Mouse (Mus musculus): ENCODE measurements around the gene Actn4. TPM values are rescaled to one million over a fixed set of nuclear protein-coding genes. Genes with fewer than 3 reads are reported as not detected.

The Actn4 gene
- polyA plus RNA-seq, 1 experiment = 129 TPM

GRCm38 (mm10) chr7:28902809-28903208, 59.3 kb downstream of the Actn4 start:
- Histone ChIP-seq H3K4me3 (replicated peaks; ENCODE audit: insufficient read depth, low read depth, low read length) (no peak overlapping the region), H3K27me3 (ENCODE audit: control insufficient read depth, insufficient read depth, low read length) (no peaks in the 10 kb centered on the region), H3K4me1 (ENCODE audit: control insufficient read depth, insufficient read depth, low read length) (peaks cover 41% of the 10 kb centered on the region), H3K27ac (ENCODE audit: insufficient read depth, low read length) (peak overlapping the region; percentile 91)
- TF ChIP-seq CTCF (IDR thresholded peaks at IDR 0.05; ENCODE audit: borderline replicate concordance, insufficient read depth, low read depth, low read length) (no peak), POLR2A (IDR thresholded peaks at IDR 0.05; ENCODE audit: borderline replicate concordance, insufficient read depth, low read length) (no peak)
- DNase-seq = peak; percentile 34 to 55
- 17% methylated on average over 3 of the region's 3 CpGs for WGBS

DNA sequence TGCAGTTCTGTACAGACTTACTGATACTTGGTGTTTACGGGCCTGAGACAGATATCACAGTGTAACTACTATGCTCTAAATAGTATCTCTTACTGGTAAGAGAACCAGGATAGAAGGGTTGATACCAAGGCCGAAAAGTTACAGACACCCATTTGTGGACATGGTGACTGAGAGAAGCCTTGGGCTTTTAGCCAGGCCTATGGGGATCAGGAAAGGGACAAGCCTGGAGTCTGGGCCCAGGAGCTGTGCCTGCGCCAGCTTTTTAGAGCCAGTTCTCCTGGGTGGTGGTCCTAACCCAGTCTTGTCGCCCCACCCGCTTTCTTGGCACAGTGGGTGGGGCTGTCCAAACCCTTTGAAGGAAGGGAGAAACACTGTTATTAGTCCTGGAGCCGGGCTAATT, 60.0 kb downstream of the Actn4 start:
- Histone ChIP-seq H3K27ac (ENCODE audit: insufficient read depth, low read length) (peak overlapping the region; percentile 91), H3K4me1 (ENCODE audit: control insufficient read depth, insufficient read depth, low read length) (peaks cover 34% of the 10 kb centered on the region), H3K27me3 (ENCODE audit: control insufficient read depth, insufficient read depth, low read length) (no peaks in the 10 kb centered on the region), H3K4me3 (replicated peaks; ENCODE audit: insufficient read depth, low read depth, low read length) (no peak overlapping the region)
- no peak for DNase-seq
- TF ChIP-seq POLR2A (IDR thresholded peaks at IDR 0.05; ENCODE audit: borderline replicate concordance, insufficient read depth, low read length) (no peak), CTCF (IDR thresholded peaks at IDR 0.05; ENCODE audit: borderline replicate concordance, insufficient read depth, low read depth, low read length) (no peak)
- 65% methylated on average over 6 of the region's 6 CpGs for WGBS

DNA sequence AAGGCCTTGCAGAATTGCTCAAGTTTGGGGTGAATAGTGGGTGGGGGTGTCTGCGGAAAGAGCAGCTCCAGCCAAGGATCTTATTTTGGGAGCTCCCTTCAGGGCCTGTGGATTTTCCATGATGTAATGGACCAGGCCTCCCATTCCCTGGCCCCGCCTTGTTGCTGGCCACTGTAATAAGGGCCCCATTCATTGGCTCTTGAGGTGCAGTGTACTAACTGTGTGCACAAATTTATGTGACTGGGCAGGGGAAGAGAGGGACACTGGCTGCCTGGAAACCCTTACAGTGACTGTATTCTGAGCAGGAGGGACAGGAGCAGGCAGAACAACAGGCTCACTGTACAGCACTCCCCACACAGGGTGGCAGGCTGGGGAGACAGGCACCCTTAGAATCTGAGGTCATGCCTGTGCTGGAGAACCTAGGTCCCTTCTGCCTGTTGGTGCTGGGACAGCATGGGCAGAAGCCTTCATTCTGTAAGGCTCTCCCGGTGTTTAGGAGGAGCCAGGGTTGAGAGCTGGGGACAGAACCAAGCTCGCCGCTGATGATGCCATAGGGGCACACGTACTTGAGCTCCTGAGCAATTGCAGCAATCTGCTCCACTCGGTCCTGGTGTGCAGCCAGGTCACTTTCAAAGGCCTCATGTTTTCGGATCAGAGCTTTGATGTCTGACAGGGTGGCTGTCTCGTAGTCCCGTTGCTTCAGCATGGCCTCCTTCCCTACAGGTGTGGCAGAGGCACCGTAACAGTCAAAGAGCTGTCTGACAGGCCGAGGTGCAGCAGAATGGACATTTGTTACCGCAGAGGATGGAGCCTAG, 60.6 kb downstream of the Actn4 start:
- H3K4me1 ChIP-seq (ENCODE audit: control insufficient read depth, insufficient read depth, low read length) = peaks cover 29% of the 10 kb centered on the region
- 74% methylated on average over 13 of the region's 13 CpGs for WGBS
- no peaks in the 10 kb centered on the region for H3K27me3 ChIP-seq (ENCODE audit: control insufficient read depth, insufficient read depth, low read length)
- TF ChIP-seq CTCF (IDR thresholded peaks at IDR 0.05; ENCODE audit: borderline replicate concordance, insufficient read depth, low read depth, low read length) (no peak), POLR2A (IDR thresholded peaks at IDR 0.05; ENCODE audit: borderline replicate concordance, insufficient read depth, low read length) (no peak)
- no peak for DNase-seq
- peak overlapping the region; percentile 57 for H3K27ac ChIP-seq (ENCODE audit: insufficient read depth, low read length)
- H3K4me3 ChIP-seq (replicated peaks; ENCODE audit: insufficient read depth, low read depth, low read length) = no peak overlapping the region

DNA sequence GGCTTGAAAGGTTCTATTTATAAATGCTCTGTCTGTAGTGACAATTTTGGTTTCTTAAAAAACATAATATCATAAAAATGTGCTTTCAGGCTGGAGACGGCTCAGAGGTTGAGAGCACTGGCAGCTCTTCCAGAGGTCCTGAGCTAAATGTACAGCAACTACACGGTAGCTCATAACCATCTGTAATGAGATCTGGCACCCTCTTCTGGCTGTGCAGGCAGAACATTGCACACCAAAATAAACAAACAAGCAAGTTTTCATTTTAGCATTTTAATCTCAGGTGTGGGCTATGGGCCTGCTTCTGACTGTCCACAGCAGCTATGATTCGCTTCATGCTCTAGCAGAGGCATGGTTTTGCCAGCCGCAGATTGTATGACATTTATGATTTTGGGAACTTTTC, 62.2 kb downstream of the Actn4 start:
- DNase-seq = no peak
- TF ChIP-seq POLR2A (IDR thresholded peaks at IDR 0.05; ENCODE audit: borderline replicate concordance, insufficient read depth, low read length) = no peak
- TF ChIP-seq CTCF (IDR thresholded peaks at IDR 0.05; ENCODE audit: borderline replicate concordance, insufficient read depth, low read depth, low read length) = no peak
- Histone ChIP-seq H3K4me3 (replicated peaks; ENCODE audit: insufficient read depth, low read depth, low read length) (no peak overlapping the region), H3K4me1 (ENCODE audit: control insufficient read depth, insufficient read depth, low read length) (peaks cover 29% of the 10 kb centered on the region), H3K27me3 (ENCODE audit: control insufficient read depth, insufficient read depth, low read length) (no peaks in the 10 kb centered on the region), H3K27ac (ENCODE audit: insufficient read depth, low read length) (no peak overlapping the region)
- 67% methylated on average over 4 of the region's 4 CpGs for WGBS

DNA sequence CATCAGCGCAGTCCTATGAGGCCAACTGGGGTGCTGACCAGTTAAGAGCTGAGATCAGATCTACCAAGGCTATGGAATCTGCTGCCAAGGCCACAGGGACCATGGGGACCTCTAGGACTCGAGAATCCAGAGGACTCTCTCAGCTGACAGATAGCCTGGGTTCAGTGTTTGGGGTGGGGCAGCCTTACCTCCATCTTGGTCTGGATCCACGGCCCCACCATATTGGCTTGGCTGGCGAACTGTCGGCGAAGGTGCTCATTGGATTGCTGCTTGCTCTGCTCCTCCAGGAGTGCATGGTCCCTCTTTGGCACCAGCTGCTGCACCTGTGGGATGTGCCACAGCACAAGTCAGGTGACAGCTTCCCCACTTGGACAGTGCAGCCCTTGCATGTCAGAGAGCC, 64.5 kb downstream of the Actn4 start:
- peaks cover 16% of the 10 kb centered on the region for H3K4me1 ChIP-seq (ENCODE audit: control insufficient read depth, insufficient read depth, low read length)
- DNase-seq = no peak
- WGBS = 89% methylated on average over 6 of the region's 6 CpGs
- TF ChIP-seq POLR2A (IDR thresholded peaks at IDR 0.05; ENCODE audit: borderline replicate concordance, insufficient read depth, low read length) (no peak), CTCF (IDR thresholded peaks at IDR 0.05; ENCODE audit: borderline replicate concordance, insufficient read depth, low read depth, low read length) (no peak)
- H3K27me3 ChIP-seq (ENCODE audit: control insufficient read depth, insufficient read depth, low read length) = no peaks in the 10 kb centered on the region
- no peak overlapping the region for H3K4me3 ChIP-seq (replicated peaks; ENCODE audit: insufficient read depth, low read depth, low read length)
- H3K27ac ChIP-seq (ENCODE audit: insufficient read depth, low read length) = no peak overlapping the region

DNA sequence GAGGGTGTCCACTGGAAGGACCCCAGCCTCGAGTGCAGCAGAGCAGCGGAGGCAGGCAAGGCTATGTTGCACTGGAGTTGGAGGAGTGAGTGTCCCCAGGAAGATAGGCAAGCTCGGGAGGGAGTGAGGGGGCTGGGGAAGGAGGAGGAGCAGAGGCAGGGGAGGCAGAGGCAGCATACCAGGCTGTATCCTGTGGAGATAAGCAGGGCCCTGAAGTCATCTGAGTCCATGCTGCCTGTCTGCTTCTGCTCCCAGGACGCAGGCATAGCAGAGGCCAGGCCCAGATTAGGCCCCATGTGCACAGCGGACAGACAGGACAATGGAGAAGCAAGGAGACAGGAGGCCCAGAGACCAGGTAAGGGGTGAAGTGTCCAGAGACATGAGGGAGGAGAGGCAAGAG, 67.2 kb downstream of the Actn4 start:
- no peak for DNase-seq
- 40% methylated on average over 5 of the region's 5 CpGs for WGBS
- Histone ChIP-seq H3K4me1 (ENCODE audit: control insufficient read depth, insufficient read depth, low read length) (no peaks in the 10 kb centered on the region), H3K4me3 (replicated peaks; ENCODE audit: insufficient read depth, low read depth, low read length) (no peak overlapping the region), H3K27ac (ENCODE audit: insufficient read depth, low read length) (no peak overlapping the region), H3K27me3 (ENCODE audit: control insufficient read depth, insufficient read depth, low read length) (no peaks in the 10 kb centered on the region)
- no peak for TF ChIP-seq CTCF (IDR thresholded peaks at IDR 0.05; ENCODE audit: borderline replicate concordance, insufficient read depth, low read depth, low read length)

GRCm38 (mm10) chr7:28893643-28894265, 68.4 kb downstream of the Actn4 start:
- Histone ChIP-seq H3K4me3 (replicated peaks; ENCODE audit: insufficient read depth, low read depth, low read length) (no peak overlapping the region), H3K27me3 (ENCODE audit: control insufficient read depth, insufficient read depth, low read length) (no peaks in the 10 kb centered on the region), H3K4me1 (ENCODE audit: control insufficient read depth, insufficient read depth, low read length) (no peaks in the 10 kb centered on the region), H3K27ac (ENCODE audit: insufficient read depth, low read length) (no peak overlapping the region)
- DNase-seq = peak in 1 of 2 experiments; percentile 42
- TF ChIP-seq POLR2A (IDR thresholded peaks at IDR 0.05; ENCODE audit: borderline replicate concordance, insufficient read depth, low read length) (no peak), CTCF (IDR thresholded peaks at IDR 0.05; ENCODE audit: borderline replicate concordance, insufficient read depth, low read depth, low read length) (peak; percentile 44; the same call in 1 of the 2 replicates)
- 45% methylated on average over 7 of the region's 7 CpGs for WGBS

DNA sequence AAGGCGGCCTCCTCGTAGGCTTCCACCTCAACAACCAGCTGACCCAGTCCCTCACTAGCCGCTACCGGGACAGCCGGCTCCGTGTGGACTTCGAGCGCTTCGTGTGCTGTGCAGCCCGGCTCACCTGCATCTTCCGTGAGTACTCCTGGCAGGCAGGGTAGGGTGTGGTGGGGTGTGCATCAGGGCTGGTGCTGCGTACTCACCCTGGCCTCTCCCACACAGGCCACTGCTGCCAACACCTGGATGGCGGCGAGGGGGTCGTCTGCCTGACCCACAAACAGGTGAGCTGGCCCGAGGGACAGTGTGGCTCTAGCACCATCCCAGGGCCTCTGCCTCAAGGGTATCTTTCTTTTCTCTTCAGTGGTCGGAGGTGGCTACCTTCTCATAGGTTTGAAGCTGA, 69.5 kb downstream of the Actn4 start:
- H3K27ac ChIP-seq (ENCODE audit: insufficient read depth, low read length) = no peak overlapping the region
- H3K27me3 ChIP-seq (ENCODE audit: control insufficient read depth, insufficient read depth, low read length) = no peaks in the 10 kb centered on the region
- no peaks in the 10 kb centered on the region for H3K4me1 ChIP-seq (ENCODE audit: control insufficient read depth, insufficient read depth, low read length)
- no peak overlapping the region for H3K4me3 ChIP-seq (replicated peaks; ENCODE audit: insufficient read depth, low read depth, low read length)
- no peak for DNase-seq
- TF ChIP-seq CTCF (IDR thresholded peaks at IDR 0.05; ENCODE audit: borderline replicate concordance, insufficient read depth, low read depth, low read length) = no peak
- no peak for TF ChIP-seq POLR2A (IDR thresholded peaks at IDR 0.05; ENCODE audit: borderline replicate concordance, insufficient read depth, low read length)
- 93% methylated on average over 17 of the region's 17 CpGs for WGBS

All from cerebellum, adult 2 months (tissue).